Mouse (Mus musculus): ENCODE results near the gene Pik3r2.

Pik3r2 gene

DNA sequence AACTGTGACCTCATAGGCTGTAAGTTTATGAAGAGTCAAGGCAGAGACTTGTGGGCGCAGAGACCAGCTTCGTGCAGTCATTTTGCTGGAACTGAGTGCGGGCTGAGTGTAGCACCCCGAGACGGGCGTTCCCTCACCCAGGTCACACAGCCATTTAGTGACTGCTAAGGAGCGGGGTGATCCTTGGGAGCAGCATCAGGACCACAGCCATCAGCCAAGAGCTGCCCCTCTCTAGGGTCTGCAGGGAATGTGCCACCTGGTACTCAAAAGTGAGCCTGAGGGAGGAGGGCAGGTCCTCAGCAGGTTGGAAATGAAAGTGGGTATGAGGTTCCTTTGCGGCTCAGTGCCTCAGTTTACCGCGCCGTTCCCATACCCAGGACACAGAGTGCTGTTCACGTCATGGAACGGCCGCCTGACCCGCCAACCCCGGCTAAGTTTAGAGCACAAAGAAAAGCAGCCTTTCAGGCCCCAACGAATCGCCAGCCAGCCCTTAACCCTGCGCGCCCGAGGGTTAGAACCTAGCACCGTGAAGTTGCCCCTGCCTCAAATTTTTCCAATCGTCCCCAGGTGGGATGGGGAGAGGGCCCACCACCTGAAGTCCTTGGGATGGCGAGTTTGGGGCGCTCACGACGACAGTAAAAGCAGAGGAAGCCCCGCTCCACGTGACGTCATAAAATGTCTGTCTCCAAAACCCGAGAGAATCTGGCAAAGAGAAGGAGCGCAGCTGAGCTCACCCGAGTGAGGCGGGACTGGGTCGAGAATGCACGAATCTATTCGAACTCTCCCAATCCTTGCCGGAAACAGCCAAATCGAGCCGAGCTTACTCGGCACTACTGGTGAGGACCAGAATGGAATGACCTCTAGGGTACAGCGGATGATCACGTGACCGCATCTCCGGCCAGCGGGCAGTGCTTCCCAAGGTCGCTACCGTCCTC lies 32.6 kb downstream of the Pik3r2 start:
- in situ Hi-C loops (cut with MboI, MseI): no loop called here

DNA sequence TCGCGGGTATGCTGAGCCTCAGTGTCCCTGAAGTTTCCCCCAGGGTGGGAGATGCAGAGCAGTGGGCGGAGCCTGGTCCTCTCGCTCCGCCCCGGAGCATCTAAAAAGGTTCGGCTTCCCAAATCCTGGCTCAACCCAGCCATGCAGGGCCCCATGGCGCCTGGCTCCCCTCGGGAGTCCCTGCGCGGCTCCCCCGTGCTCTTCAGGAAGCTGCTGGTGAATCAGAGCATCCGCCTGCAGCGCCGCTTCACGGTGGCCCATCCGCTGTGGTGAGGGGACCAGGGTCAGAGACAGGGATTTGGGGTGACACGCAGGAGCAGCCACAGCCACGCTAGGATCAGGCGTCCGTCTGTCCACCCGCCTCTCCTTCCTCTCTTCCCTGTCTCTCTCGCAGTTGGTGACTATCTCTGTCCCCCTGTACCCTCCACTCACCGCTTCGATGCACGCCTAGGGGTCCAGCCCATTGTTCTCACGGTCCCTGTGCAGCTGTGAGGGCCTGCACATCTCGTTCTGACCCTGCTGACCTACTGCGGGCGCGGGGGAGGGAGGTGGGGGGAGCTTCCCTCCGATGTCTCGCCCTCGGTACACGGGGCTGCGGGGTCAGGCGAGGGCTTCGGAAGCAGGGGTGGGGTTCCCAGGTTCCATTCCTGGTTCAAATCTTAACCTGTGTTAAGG lies 33.4 kb downstream of the Pik3r2 start:
- in situ Hi-C loops (cut with MboI, MseI): no loop called here

DNA sequence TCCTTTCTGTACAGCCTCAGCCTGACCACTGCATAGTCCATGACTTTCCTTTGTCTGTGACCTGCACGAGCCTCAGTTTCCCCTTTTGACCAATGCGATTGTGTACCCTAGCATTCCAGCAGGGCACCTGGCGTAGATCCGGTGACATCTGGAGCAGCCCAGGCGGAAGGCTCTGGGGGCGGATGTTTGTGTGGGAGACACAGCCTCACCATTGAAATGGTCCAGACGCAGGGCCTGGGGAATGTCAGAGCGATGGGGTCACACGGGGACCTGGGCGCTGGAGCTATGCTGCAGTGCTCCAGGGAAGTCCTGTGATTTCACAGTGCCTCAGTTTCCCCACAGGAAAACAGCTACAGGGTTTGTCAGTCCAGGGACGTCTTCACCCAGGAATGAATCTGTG lies 34.3 kb downstream of the Pik3r2 start:
- in situ Hi-C loops (cut with MboI, MseI): no loop called here

DNA sequence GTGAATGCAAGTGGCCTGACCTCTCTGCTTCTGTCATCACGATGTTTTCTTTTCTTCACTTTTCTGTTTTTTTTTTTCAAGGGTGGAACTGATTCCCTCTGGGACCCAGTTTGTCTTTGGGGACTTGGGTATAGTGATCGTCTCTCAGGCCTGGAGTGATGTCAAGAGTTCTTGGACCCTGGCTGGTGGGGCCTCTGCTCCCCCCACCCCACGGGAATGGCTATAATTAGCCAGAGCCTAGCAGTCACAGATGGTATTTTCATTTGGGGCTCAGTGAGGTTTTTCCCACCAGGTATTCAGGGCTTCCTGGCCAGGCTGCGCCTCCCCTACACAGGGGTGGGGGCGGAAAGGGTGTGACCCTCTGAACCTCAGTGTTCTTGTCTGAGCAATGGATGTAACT lies 34.9 kb downstream of the Pik3r2 start:
- in situ Hi-C loops (cut with MboI, MseI): no loop called here

DNA sequence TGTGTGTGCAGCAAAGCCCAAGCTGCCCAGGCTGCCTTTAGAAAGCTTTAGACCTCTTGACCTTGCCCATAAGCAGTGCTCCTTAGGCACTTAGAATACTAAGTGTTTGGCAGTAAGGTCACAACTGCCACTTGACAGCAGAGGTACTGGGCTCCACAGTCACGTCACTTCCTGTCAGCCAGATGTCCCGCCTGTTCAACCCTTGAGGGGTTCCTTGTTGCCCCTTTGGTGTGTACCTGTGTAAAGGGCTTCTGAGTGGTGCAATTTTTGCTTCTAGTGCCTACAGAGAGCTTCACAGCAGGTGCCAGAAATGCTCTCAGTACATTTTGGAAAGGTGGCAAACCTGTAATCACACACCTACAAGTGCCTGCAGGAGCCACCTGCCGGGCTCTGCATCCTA lies 38.3 kb downstream of the Pik3r2 start:
- in situ Hi-C loops (cut with MboI, MseI): no loop called here

- in situ Hi-C loops (cut with MboI, MseI): no loop called here
Observed at GRCm38 (mm10) chr8:70737705-70738104, 38.8 kb downstream of the Pik3r2 start.

DNA sequence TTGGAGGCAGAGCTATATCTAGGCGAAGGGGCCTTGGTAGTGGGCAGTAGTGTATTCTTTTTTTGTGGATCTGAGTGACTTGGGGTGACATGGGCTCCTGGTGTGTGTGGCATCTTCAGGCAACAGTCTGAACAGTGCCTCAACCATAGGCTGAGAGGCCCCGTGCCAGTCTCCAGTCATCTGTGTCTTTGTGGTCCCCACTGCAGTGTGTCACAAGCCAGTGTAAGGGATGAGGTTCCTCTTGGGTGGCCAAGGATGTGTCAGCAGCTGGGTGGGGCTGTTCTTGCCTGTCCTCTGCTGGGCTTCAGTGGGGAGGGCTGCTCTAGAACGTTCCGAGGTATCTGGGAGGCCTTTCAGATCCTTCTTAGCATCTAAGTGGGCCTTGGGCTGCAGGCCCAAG lies 45.6 kb downstream of the Pik3r2 start:
- in situ Hi-C loops (cut with MboI, MseI): no loop called here

DNA sequence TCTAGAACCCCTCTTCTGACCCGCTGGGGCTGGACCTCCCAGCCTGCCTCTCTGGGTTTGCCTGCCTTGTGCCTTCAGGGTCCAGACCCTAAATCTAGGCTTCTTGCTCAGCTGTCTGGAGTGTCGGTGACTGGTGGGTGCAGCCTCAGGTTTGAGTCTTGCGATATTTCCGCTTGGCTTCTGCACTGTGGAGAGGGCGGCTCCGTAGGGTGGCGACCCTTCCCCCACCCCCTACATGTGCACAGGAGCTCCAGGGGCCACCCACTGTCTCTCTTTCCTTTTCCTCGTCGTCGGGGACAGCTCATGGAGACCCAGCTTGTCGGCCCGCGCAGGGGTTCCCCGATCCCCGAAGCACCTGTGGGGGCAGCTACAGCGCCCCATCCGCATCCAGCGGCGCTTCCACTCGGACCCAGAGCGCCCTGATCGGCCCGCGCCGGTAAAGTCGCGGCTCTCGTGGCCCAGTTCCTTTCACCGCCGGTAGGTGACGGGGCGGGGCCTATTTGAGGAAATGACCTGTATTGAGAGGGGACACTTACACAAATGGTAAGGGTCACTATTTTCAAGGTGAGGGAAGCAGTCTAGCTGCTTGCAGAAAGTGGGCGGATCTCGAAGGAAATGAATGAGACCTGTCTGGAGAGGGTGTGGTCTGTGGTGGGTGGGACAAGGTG lies 46.6 kb downstream of the Pik3r2 start:
- in situ Hi-C loops (cut with MboI, MseI): no loop called here

DNA sequence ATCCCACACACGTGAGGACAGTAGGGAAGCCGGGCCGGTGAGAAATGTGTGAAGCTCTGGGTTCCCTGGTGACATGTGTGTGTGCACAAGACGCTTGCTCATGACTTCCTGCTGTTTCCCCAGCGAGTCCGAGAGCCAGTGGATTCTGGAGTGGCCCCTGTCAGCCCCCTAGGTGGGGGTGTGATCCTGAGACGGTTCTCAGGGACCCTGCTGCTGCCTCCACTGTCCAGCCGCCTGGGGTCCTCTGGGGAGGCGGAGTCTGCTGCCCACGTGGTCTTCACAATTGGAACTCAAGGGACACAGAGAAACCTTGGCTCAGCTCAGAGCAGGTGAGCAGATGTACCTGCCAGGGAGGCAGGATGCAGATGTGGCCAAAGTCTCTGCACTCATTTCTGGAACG lies 49.8 kb downstream of the Pik3r2 start:
- in situ Hi-C loops (cut with MboI, MseI): no loop called here

DNA sequence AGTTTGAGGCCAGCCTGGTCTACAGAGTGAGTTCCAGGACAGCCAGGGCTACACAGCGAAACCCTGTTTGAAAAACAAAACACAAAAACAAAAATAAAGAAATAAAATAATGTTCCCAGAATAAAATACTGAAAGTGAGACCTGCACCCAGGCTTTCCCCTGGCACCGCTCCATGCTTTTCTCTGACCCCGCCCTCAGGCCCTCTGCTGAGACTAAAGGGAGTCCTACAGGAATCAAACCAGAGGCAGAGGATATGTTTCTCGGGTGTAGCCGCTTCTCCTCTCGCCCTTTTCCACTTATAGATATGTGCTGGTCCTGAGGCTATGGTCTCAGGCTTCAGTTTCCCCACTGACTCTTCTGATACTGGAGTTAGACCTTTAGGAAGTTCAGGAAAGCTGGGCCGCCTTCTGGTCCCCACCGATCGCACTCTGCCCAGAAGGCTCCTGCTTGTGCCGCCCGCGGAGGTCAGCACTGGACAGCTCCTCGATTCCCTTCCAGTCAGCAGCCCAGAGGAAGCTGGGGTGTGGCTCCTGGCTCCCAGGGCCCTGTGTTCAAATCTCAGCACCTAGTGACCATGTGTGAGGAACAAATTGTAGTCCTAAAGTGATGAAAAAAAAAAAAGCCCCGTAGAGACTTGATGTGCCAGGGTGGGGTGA lies 50.6 kb downstream of the Pik3r2 start:
- in situ Hi-C loops (cut with MboI, MseI): no loop called here

DNA sequence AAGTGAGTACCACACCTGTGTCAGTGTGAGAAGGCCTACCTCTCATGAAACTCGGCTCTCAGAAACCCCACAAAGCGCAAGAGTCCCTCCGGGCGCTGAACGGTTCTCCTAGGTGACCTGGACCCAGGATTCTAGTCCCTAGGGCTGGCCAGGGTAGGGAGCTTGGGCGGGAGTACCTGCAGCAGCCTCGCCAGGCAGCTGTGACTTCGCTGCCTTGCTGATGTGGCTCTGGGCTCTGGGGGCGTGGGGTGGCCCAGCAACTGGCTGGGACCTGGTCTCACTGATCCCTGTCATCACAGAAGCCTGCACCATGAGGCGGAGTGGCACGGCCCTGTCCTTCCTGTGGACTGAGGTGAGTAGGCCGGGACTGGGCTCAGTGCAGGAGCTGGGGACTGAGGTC lies 52.3 kb downstream of the Pik3r2 start:
- in situ Hi-C loops (cut with MboI, MseI): no loop called here

GRCm38 (mm10) chr8:70723486-70724210 lies 52.9 kb downstream of the Pik3r2 start, which contains the start of gene Pde4c:
Pde4c (plus strand) TSS chr8:70723720.
- in situ Hi-C loops (cut with MboI, MseI): no loop called here

- in situ Hi-C loops (cut with MboI, MseI): no loop called here
Observed at GRCm38 (mm10) chr8:70721601-70722000, 54.9 kb downstream of the Pik3r2 start.

- in situ Hi-C loops (cut with MboI, MseI): no loop called here
Observed at GRCm38 (mm10) chr8:70720739-70721138, 55.8 kb downstream of the Pik3r2 start.

DNA sequence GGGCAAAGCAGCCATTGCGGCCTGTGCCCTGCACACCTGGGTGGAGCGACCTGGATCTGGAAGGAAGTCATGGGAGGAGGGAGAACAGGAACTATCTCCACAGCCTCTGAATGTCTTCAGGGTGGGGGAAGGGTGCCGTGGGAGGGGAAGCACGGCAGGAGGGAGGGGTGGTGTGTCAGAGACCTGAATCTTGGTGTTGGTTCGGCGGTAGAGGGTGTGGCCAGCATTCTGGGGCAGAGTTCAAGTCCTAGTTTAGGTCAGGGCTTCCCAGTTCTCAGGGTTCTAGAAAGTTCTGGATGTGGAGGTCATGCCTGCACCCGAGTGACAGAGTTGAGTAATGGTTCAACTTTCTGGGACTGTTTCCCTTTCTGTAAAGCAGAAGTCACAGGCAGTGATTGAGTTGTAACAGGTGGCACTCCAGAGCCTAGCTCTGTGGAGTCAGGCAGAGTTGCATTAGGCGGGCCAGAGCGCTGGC lies 56.7 kb downstream of the Pik3r2 start:
- in situ Hi-C loops (cut with MboI, MseI): no loop called here

- in situ Hi-C loops (cut with MboI, MseI): no loop called here
Observed at GRCm38 (mm10) chr8:70718297-70718696, 58.2 kb downstream of the Pik3r2 start, which contains the start of gene Gm3336. Gm3336 (plus strand) TSS chr8:70718543.

All from regulatory T cell (primary cell).